Mouse (Mus musculus) cerebellum, adult 2 months (tissue): ENCODE measurements around the gene Zfp341.

Experiments used
- CTCF ChIP-seq: fragments of 200-500 bp; IDR thresholded peaks from 2 replicates; pipeline ENCODE4 v1.5.1; 2011; ENCODE audit warnings: low read depth, mild to moderate bottlenecking, control low read depth, low read length, moderate library complexity, borderline replicate concordance; ENCODE audit not compliant: insufficient read depth
- POLR2A ChIP-seq: fragments of 200-500 bp; IDR thresholded peaks from 2 replicates; pipeline ENCODE4 v1.6.1; 2011; ENCODE audit warnings: low read length, control low read depth, borderline replicate concordance; ENCODE audit not compliant: insufficient read depth

- TF ChIP-seq CTCF (no peak), POLR2A (no peak)
These were observed 72.7 kb downstream of the Zfp341 start for GRCm38 (mm10) chr2:154685772-154686171.
